Mouse (Mus musculus): ENCODE measurements at regions not wholly inside any gene's neighbourhood (a gene's known extent, or its start where the extent isn't known, plus 50 kb on each side); places are given as distances from the start of the nearest gene placed in this dataset.

DNA sequence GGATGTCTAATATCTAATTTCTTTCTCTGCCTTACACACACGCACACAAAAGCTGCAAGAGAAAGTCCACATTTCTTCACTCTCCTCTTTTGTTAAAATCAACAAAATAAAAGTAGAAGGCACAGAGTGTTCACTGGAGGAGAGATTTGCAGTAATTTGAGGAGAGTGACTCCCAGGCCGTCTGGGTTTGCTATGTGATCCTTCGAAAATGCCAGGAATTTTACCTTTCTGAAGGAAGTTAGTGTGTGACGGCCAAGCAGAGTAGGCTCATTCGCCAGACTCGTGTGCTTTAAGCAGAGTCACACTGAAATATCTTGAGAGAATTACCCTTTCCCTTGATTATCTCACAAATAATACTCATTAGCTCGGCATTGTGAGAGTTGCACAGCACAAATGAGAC is 216.0 kb downstream of the Rnd3 start:
- TF ChIP-seq CTCF (IDR thresholded peaks at IDR 0.05; ENCODE audit: low read depth) (no peak), EP300 (IDR thresholded peaks at IDR 0.05; ENCODE audit: low read depth) (no peak)
